Mouse (Mus musculus): Measurements from ENCODE around the gene Dnah2. TPM values are rescaled to one million over a fixed set of nuclear protein-coding genes. Genes with fewer than 3 reads are reported as not detected.
A peak's percentile ranks its signal among the peaks of the same experiment; 100 is the strongest.

Dnah2 gene
- polyA plus RNA-seq, 1 experiment from 2014 or later, result 0.90 TPM

DNA sequence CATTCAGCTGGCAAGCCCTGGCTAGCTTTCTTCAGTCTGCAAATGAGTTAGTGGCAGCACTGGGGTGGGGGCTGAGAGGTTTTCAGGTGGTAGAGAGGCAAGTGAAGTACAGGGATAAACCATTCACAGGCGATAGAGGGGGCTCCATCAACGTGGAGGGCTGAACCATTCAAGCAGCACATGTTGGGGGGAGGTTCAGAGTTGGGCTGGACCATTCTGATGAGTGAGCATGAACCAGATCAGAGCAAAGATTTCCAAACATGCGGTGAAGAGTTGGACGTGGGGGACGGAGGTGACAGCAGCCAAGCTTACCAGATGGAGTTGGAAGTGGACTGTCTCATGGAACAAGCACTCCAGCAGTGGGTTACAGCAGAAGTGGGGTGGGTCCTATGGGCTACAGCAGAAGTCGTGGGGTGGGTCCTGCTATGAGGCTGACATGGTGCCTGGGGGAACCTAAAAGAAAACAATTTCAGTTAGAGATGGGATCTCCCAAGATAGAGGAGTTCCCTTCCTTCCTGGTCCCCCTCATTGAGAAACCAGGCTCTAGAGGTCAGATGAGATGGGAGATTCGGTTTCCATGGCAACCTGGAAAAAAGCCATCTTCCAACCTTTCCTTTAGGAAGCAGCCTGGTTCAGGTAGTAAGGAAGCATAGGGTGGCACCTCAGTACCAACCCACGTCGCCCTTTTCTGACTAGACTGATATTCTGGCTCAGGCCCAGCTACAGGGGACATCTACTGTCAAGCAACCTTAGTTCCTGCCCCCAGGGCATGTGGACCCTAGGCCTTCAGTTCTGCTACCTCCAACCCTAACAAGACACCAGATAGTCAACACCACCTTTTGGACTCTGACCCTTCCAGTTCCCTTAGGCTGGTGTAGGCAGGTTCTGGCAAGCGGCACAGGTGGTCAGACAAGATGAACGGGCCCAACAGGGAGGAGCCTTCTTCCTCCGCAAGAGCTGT lies 135.4 kb downstream of the Dnah2 start, which contains the start of gene Kdm6b:
Gene Kdm6b (minus strand): TSS at position 455 of the 961 bp plus-strand sequence.
- no peak for ATAC-seq (ENCODE audit: low FRiP score, low TSS enrichment)
- Histone ChIP-seq H3K27ac (ENCODE audit: low read length) (peak within 1 kb of the TSS; percentile 99), H3K27me3 (ENCODE audit: insufficient read depth, low read length) (no peaks in the 10 kb centered on the region), H3K36me3 (ENCODE audit: insufficient read depth, low read length) (no peaks in the 10 kb centered on the region; the same call in 1 of the 2 replicates), H3K4me1 (ENCODE audit: insufficient read depth, low read length) (peaks cover 46% of the 10 kb centered on the region), H3K9me3 (ENCODE audit: low read length) (no peaks in the 10 kb centered on the region), H3K4me3 (ENCODE audit: low read length) (peak within 1 kb of the TSS; percentile 81), H3K9ac (replicated peaks; ENCODE audit: low read length) (peak within 1 kb of the TSS; percentile 97), H3K4me2 (replicated peaks; ENCODE audit: low read depth, low read length) (peak within 1 kb of the TSS; percentile 97)
- 26% methylated on average over 12 of the region's 12 CpGs for WGBS

GRCm38 (mm10) chr11:69412548-69412947 lies 136.4 kb downstream of the Dnah2 start:
- peaks cover 55% of the 10 kb centered on the region for H3K4me1 ChIP-seq (ENCODE audit: insufficient read depth, low read length)
- WGBS, result 52% methylated on average over 7 of the region's 7 CpGs
- H3K4me2 ChIP-seq (replicated peaks; ENCODE audit: low read depth, low read length), result peak overlapping the region; percentile 97
- H3K9ac ChIP-seq (replicated peaks; ENCODE audit: low read length), result 0 out of 2 replicates have a peak overlapping the region, but pooled peaks have one; percentile 1
- H3K9me3 ChIP-seq (ENCODE audit: low read length), result no peaks in the 10 kb centered on the region
- H3K27ac ChIP-seq (ENCODE audit: low read length), result no peak overlapping the region; the same call in 1 of the 2 replicates
- peaks cover under 1% of the 10 kb centered on the region for H3K36me3 ChIP-seq (ENCODE audit: insufficient read depth, low read length)
- ATAC-seq (ENCODE audit: low FRiP score, low TSS enrichment), result no peak
- H3K27me3 ChIP-seq (ENCODE audit: insufficient read depth, low read length), result no peaks in the 10 kb centered on the region
- H3K4me3 ChIP-seq (ENCODE audit: low read length), result peak overlapping the region; percentile 68; the same call in 1 of the 2 replicates

GRCm38 (mm10) chr11:69411538-69412203 lies 137.2 kb downstream of the Dnah2 start:
- H3K27ac ChIP-seq (ENCODE audit: low read length), result peak overlapping the region; percentile 99
- H3K27me3 ChIP-seq (ENCODE audit: insufficient read depth, low read length), result no peaks in the 10 kb centered on the region
- no peaks in the 10 kb centered on the region for H3K9me3 ChIP-seq (ENCODE audit: low read length)
- H3K4me1 ChIP-seq (ENCODE audit: insufficient read depth, low read length), result peaks cover 48% of the 10 kb centered on the region
- under 1% methylated on average over 39 of the region's 39 CpGs for WGBS
- H3K9ac ChIP-seq (replicated peaks; ENCODE audit: low read length), result peak overlapping the region; percentile 92
- H3K4me3 ChIP-seq (ENCODE audit: low read length), result peak overlapping the region; percentile 68
- no peak for ATAC-seq (ENCODE audit: low FRiP score, low TSS enrichment)
- peak overlapping the region; percentile 97 for H3K4me2 ChIP-seq (replicated peaks; ENCODE audit: low read depth, low read length)
- peaks cover 9% of the 10 kb centered on the region for H3K36me3 ChIP-seq (ENCODE audit: insufficient read depth, low read length)

DNA sequence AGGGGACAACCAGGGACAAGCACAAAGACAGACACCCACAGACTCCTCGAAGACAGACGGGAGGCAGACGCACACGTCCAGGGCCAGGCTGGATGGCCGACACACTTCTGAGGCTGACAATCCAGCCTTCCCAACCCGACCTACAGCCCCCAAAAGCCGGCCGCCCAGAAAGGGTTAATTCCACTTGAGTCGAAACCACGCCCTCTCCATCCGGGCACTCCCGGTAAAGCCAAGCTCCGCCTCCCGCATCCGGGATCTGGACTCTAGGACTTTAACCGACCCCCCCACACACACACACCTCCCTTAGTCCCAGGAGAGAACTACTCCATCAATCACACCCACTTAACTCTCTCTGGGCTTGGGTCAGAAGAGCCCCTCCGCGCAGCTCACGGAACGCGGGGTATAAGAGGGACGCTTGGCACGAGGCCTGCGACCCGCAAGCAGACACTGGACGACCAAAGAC lies 137.8 kb downstream of the Dnah2 start:
- peak; percentile 37 for ATAC-seq (ENCODE audit: low FRiP score, low TSS enrichment)
- H3K9me3 ChIP-seq (ENCODE audit: low read length), result no peaks in the 10 kb centered on the region
- peak overlapping the region; percentile 99 for H3K27ac ChIP-seq (ENCODE audit: low read length)
- no peaks in the 10 kb centered on the region for H3K27me3 ChIP-seq (ENCODE audit: insufficient read depth, low read length)
- H3K4me2 ChIP-seq (replicated peaks; ENCODE audit: low read depth, low read length), result peak overlapping the region; percentile 97
- peak overlapping the region; percentile 92 for H3K9ac ChIP-seq (replicated peaks; ENCODE audit: low read length)
- under 1% methylated on average over 26 of the region's 26 CpGs for WGBS
- peak overlapping the region; percentile 68 for H3K4me3 ChIP-seq (ENCODE audit: low read length)
- H3K36me3 ChIP-seq (ENCODE audit: insufficient read depth, low read length), result peaks cover 15% of the 10 kb centered on the region
- H3K4me1 ChIP-seq (ENCODE audit: insufficient read depth, low read length), result peaks cover 45% of the 10 kb centered on the region

DNA sequence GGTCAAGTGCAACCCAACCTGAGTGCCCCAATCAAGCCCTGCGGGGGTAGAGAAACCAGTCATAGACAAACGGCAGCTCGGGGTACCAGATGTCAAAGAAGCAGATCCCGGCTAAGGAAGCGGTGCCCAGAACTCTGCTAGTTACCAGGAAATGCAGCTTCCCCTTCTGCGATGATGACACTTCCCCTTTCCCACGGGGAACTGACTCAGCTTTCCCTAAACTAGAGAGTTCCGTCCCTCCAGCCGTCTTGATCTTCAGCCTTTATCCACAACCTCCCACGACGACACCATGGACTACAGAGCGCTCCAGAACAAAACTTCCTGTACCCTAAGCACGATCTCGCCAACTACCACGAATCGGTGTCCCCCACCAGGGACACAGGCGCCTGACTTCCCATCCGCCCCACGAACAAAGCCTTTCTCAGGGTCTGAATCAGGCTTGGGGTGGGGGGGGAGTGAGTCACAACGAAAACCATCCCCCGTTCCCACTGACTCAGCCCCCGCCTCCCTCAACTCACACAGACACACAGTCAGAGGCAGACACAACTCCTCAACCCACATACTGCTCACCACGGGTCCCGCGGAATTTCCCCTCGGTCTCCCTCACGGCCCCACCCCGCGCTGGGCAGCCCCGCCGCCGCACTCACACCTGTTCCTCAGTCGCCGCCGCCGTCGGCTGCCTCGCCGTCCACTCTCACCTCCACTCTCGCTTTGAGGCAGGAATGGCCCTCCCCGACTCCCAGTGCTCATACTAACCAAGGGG lies 138.4 kb downstream of the Dnah2 start:
- Histone ChIP-seq H3K27ac (ENCODE audit: low read length) (peak overlapping the region; percentile 99), H3K36me3 (ENCODE audit: insufficient read depth, low read length) (peaks cover 21% of the 10 kb centered on the region), H3K9ac (replicated peaks; ENCODE audit: low read length) (peak overlapping the region; percentile 92), H3K9me3 (ENCODE audit: low read length) (no peaks in the 10 kb centered on the region), H3K4me2 (replicated peaks; ENCODE audit: low read depth, low read length) (peak overlapping the region; percentile 97), H3K4me1 (ENCODE audit: insufficient read depth, low read length) (peaks cover 45% of the 10 kb centered on the region), H3K4me3 (ENCODE audit: low read length) (peak overlapping the region; percentile 68), H3K27me3 (ENCODE audit: insufficient read depth, low read length) (no peaks in the 10 kb centered on the region)
- WGBS, result under 1% methylated on average over 41 of the region's 41 CpGs
- ATAC-seq (ENCODE audit: low FRiP score, low TSS enrichment), result no peak

- Histone ChIP-seq H3K9ac (replicated peaks; ENCODE audit: low read length) (peak overlapping the region; percentile 92), H3K9me3 (ENCODE audit: low read length) (no peaks in the 10 kb centered on the region), H3K36me3 (ENCODE audit: insufficient read depth, low read length) (peaks cover 26% of the 10 kb centered on the region), H3K4me2 (replicated peaks; ENCODE audit: low read depth, low read length) (peak overlapping the region; percentile 97), H3K27ac (ENCODE audit: low read length) (peak overlapping the region; percentile 99), H3K27me3 (ENCODE audit: insufficient read depth, low read length) (no peaks in the 10 kb centered on the region), H3K4me3 (ENCODE audit: low read length) (peak overlapping the region; percentile 68), H3K4me1 (ENCODE audit: insufficient read depth, low read length) (peaks cover 42% of the 10 kb centered on the region)
- ATAC-seq (ENCODE audit: low FRiP score, low TSS enrichment), result no peak
- 0% methylated on average over 18 of the region's 18 CpGs for WGBS
Observed at GRCm38 (mm10) chr11:69410045-69410309, 138.9 kb downstream of the Dnah2 start.

- peaks cover 38% of the 10 kb centered on the region for H3K4me1 ChIP-seq (ENCODE audit: insufficient read depth, low read length)
- peak overlapping the region; percentile 92 for H3K9ac ChIP-seq (replicated peaks; ENCODE audit: low read length)
- under 1% methylated on average over 45 of the region's 46 CpGs for WGBS
- H3K36me3 ChIP-seq (ENCODE audit: insufficient read depth, low read length), result peaks cover 30% of the 10 kb centered on the region
- peak overlapping the region; percentile 99 for H3K27ac ChIP-seq (ENCODE audit: low read length)
- ATAC-seq (ENCODE audit: low FRiP score, low TSS enrichment), result peak; percentile 57
- H3K27me3 ChIP-seq (ENCODE audit: insufficient read depth, low read length), result no peaks in the 10 kb centered on the region
- peak overlapping the region; percentile 68 for H3K4me3 ChIP-seq (ENCODE audit: low read length)
- no peaks in the 10 kb centered on the region for H3K9me3 ChIP-seq (ENCODE audit: low read length)
- peak overlapping the region; percentile 97 for H3K4me2 ChIP-seq (replicated peaks; ENCODE audit: low read depth, low read length)
Observed at GRCm38 (mm10) chr11:69409378-69410044, 139.4 kb downstream of the Dnah2 start.

DNA sequence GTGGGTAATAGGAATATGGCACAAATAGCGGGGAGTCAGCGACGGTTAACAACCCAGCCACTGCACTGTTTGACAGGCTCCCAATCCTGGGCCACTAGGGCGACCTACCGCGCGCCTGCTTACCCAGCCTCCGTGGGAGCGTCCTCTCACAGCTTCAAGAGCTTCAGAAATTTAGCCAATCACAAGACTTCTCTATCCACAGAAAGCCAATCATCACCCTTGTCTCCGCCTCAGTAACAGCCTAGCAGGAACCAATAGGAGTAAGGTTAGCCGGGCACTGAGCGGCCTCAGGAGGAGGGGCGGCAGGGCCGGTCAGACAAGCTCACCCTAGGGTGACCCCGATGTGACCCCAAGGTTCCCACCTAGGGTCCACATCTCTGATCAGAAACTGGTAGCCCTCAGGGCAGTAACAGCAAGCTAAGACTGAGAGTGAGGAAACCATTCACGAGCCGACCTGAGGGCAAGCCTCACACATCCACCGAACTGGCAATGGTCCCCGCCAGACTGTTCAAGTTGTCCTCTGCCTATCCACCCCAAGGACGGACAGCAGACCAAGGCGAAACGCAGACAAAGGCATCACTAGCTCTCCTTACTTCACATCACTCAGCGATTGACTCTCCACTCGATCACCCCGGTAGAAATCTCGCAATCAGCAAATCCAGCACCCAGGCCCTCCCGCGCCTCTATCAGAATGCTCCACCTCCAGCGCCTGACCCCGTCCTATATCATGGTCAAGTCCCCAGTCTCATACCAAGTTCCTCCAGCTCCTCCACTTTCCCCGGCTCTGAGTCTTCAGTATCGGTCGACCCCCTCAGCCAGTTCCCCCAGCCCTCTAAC lies 140.2 kb downstream of the Dnah2 start:
- Histone ChIP-seq H3K4me2 (replicated peaks; ENCODE audit: low read depth, low read length) (peak overlapping the region; percentile 97), H3K4me1 (ENCODE audit: insufficient read depth, low read length) (peaks cover 30% of the 10 kb centered on the region), H3K4me3 (ENCODE audit: low read length) (peak overlapping the region; percentile 68), H3K9ac (replicated peaks; ENCODE audit: low read length) (peak overlapping the region; percentile 92), H3K9me3 (ENCODE audit: low read length) (no peaks in the 10 kb centered on the region), H3K27me3 (ENCODE audit: insufficient read depth, low read length) (no peaks in the 10 kb centered on the region), H3K36me3 (ENCODE audit: insufficient read depth, low read length) (peaks cover 38% of the 10 kb centered on the region), H3K27ac (ENCODE audit: low read length) (peak overlapping the region; percentile 99)
- WGBS, result under 1% methylated on average over 33 of the region's 33 CpGs
- peak; percentile 66 for ATAC-seq (ENCODE audit: low FRiP score, low TSS enrichment)

Measured in kidney, embryonic 16.5 days (tissue).